Mouse (Mus musculus): ENCODE measurements around the gene Knstrn.

Knstrn gene

DNA sequence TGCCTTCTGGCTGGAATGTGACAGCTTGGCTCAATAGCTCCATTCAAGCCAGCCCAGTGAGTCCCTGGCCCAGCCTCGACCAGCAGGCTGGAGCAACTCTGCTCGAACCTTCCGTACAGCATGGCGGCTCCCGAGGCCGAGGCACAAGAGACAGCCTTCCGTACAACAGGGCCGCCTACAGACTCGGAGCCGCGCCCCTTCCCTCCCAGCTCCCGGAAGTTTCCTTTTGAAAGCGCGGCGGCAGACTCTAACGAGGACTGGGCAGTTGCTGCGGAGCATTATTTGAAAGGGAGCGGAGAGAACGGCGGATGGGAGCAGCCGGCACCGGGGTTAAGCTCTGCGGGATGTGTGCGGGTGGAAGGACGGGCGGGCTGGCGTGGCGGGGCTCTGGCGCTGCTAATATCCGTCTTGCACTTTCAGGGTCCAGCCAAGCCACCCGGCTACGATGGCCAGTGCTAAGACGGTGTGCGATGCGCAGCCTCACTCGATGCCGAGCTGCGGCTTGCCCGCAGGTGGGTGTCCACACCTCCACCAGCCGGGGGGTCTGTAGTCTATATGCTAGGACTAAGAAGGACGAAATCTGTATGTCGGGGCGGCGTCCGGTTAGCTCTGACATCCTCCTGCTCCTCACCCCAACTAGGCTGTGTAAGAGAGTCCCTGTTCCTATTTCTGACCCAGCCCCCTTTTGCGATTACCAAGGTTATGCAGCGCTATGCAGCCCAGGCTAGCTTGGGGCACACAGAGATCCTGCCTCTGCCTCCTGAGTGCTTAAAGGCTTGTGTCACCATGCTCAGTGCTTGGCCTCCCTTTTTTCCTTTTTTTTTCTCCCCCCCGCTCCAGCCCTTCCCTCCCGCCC lies at the start of gene Knstrn:
TSS of gene Knstrn (plus strand) at position 23 of the 856 bp plus-strand sequence.
- DNase-seq = peak; percentile 87

GRCm38 (mm10) chr2:118764094-118764831 lies 49.5 kb upstream of the Knstrn start:
- peak; percentile 69 for DNase-seq

GRCm38 (mm10) chr2:118764875-118765274 lies 48.9 kb upstream of the Knstrn start:
- peak; percentile 59 for DNase-seq

- no peak for DNase-seq
Measured at GRCm38 (mm10) chr2:118766041-118767033, 47.5 kb upstream of the Knstrn start.

GRCm38 (mm10) chr2:118772158-118772874 lies 41.5 kb upstream of the Knstrn start, which contains the start of gene Phgr1:
Phgr1 (plus strand) TSS chr2:118772769.
- no peak for DNase-seq

DNA sequence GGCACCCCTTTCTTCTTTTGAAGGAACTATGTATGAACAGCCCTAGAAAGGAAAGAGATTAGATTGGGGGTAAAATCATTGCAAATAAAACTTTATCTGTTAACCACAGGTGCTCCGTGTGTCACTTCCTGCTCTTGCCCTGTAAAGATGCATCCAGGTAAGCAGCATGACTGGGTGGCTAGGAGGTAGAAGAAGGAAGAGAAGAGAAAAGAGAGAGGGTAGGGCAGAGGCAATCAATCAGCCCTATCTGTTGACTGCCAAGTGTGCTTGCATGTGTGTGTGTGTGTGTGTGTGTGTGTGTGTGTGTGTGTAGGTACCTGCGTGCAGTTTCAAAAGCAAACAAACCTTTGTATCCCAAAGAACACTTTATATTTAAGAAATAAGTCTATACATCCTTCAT lies 39.3 kb upstream of the Knstrn start:
- no peak for DNase-seq

DNA sequence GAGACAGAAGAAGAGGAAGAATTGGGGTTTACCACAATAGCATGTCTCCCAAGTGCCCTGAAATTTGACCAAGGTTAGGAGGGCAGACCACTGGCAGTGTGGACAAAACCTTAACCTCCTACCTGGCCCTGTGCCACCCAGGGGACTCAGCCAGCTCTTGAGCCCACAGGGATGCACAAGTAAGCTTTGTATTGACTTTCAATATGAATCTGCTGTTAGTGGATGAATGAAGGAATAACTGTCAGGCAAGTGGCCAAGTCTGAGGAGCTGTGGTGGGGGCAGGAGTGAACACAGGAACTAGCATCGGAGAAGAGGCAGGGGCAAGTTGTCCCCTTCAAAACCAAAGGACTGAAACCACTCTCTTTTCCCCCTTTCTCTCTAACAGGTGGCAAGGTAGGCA lies 38.4 kb upstream of the Knstrn start:
- peak; percentile 71 for DNase-seq

GRCm38 (mm10) chr2:118775846-118776245 lies 38.0 kb upstream of the Knstrn start:
- DNase-seq = peak; percentile 89

GRCm38 (mm10) chr2:118776295-118776694 lies 37.5 kb upstream of the Knstrn start:
- DNase-seq = peak; percentile 63

GRCm38 (mm10) chr2:118778418-118778817 lies 35.4 kb upstream of the Knstrn start:
- peak; percentile 42 for DNase-seq

DNA sequence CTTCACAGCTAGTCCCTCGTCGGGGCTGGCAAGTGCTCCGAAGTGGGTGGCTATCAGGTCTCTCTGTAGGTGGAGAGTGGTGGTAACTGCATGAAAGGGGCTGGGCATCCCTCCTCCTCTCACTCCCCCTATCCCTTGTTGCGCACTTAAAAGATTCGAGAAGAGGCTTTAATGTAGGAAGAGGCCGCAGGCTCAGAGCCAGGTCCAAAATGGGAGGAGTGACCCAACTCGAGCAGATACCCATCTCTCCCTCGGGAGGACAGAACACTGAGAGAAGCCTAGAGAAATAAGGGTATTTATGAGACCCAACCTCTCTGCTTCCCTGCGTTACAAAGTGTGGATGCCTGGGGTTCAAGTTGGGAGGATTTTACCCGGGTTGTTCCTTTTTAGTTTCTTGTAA lies 34.7 kb upstream of the Knstrn start:
- DNase-seq = peak; percentile 68

DNA sequence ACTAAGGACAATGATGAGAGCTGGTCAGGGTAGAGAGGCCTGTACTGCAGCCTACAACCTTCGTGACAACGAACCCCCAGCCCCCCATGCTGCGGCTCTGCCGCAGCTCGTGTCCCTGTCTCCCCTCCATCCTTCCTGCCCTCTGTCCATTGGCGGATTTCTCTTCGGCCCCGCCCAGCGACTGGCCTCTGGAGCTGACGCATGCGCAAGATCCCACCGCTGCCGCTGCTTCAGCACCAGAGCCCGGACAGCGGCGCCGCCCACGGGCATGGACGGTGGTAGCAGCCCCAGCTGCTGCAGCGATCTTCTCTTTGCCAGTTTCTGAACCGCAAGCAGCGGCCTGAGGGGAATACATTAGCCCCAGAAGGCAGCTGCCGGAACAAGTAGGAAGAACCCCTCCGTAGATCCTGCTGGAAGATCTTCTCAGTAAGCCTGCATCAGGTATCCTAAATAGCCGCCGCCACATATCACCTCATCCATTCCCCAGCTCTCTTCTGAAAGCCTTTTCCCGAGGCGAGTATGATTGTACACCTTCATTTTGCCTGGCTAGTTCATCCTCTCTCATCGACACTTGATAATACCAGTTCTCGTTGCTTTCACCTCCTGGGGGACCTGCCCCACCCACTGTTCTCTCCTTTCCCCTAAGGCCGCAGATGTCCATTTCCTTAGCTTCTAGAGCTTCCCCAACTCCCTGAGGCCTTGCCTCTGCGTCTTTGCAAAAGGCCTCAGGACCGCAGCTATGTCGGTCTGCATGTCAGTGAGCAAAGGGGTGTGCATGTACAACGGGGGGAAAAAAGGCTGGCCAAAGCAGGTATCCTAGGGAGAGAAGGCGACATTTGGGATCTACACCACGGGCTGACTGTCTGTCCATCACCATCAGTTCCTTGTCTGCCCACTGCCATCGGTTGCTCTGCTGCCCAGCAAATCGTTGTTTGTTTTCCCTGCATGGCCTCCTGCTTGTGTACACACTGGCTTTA lies 34.0 kb upstream of the Knstrn start, which contains the start of gene Disp2:
TSS of gene Disp2 (plus strand) at position 216 of the 977 bp plus-strand sequence.
- DNase-seq = peak; percentile 96

- peak; percentile 43 for DNase-seq
Measured at GRCm38 (mm10) chr2:118781115-118781514, 32.7 kb upstream of the Knstrn start.

DNA sequence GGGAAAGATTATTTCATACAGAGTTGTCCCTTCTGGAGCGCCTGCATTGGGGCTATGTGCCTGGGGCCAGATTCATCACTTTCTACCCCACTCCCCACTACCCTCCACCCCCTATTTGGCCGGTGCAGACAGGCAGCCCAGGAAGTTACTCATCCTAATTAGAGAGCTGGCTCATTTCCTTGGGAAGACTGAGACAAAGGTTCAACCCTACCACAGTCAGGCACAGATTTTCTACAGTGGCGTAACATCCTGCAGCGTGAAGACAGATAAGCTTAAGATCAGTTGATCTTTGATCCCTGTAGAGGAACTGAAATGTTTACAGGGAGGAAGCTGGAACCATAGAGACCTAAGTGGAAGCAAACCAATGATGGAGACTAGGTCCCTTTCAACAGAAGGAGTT lies 31.5 kb upstream of the Knstrn start:
- DNase-seq = peak; percentile 15

DNA sequence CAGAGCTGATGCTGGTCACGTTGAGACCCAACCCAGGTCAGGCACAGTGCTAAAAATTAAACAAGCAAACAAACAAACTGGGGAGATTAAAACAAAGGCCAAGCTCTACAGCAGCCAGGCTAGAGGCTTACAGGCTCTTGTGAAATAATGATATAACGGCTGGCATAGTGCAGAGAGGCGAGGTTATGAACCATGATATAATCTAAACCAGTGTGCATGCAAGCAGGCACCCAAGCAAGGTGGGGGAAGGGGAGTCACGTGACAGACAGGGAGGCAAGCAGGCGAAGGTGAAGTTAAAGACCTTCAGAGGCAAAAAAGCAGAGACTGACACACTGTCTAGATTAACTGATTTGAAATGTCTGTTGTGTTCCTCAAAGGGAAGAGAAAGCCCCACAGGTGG lies 30.7 kb upstream of the Knstrn start:
- DNase-seq = peak; percentile 12

DNA sequence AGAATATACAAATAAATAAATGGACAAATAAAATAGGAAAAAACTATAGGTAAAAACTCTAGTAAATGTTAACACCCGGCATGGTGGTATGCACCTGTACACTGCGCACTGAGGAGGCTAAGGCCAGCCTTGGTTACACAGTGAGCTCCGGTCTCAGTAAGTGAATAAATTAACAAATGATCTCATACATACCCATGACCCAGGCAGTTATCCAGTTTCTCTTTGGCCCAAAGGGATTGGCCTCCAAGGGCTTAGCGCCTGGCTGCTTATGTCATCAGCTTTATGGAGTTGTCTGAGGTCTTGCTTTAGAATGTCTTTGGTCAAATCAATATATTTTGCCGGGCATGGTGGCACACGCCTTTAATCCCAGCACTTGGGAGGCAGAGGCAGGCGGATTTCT lies 30.1 kb upstream of the Knstrn start:
- DNase-seq = no peak

GRCm38 (mm10) chr2:118786525-118786924 lies 27.3 kb upstream of the Knstrn start:
- DNase-seq = no peak

- peak; percentile 90 for DNase-seq
Measured at GRCm38 (mm10) chr2:118789501-118789900, 24.3 kb upstream of the Knstrn start.

- DNase-seq = no peak
Measured at GRCm38 (mm10) chr2:118790221-118790550, 23.6 kb upstream of the Knstrn start.
